Mouse (Mus musculus): ENCODE measurements around the gene Zcchc10. TPM values are rescaled to one million over a fixed set of nuclear protein-coding genes. Genes with fewer than 3 reads are reported as not detected.
"Not testable (repeated sequence)": the region's sequence is repeated elsewhere in the genome, so short reads cannot be mapped to it uniquely, and the experiment has no call there.

Gene Zcchc10
- total RNA-seq, 2 experiments from 2014 or later = 11.0 to 13.3 TPM

DNA sequence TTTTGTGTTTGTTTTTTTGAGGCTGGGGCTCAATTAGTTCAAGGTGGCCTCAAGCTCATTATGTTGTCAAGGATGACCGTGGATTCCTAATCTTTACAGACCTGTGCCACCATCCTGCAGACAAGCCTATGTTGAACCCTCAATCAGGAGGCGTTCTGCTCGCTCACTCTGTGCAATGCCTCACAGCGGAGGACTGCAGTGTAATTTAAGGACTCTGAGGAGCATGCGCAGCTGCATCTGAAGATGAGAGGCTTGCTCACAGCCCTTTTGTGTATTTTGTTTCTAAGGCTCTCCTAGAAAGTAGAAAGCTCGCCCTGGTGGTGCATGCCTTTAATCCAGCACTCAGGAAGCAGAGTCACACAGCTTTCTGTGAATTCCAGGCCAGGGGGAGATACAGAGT, 7.5 kb upstream of the Zcchc10 start:
- DNase-seq = no peak

DNA sequence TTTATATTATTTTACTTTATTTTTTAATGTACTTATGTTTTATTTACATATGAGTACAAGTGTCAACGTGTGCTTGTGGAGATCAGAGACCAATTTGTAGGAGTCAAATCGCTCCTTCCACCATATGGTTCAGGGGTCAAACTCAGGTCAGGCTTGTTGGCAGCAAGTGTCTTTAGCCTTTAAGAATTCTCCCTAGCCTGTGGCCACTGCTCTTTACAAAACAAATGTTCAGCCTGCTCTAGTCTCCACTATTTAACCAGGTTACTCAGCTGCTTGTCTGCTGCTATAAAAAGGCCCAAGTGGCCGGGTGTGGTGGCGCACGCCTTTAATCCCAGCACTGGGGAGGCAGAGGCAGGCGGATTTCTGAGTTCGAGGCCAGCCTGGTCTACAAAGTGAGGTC, 6.4 kb upstream of the Zcchc10 start:
- DNase-seq = no peak

DNA sequence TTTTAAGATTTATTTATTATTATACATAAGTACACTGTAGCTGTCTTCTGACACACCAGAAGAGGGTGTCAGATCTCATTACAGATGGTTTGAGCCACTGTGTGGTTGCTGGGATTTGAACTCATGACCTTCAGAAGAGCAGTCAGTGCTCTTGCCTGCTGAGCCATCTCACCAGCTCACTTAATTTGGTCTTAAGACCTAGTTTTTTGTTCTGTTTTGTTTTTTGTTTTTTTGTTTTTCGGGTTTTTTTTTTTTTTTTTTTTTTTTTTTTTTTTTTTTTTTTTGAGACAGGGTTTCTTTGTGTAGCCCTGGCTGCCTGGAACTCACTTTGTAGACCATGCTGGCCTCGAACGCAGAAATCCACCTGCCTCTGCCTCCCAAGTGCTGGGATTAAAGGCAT, 5.9 kb upstream of the Zcchc10 start:
- DNase-seq = not testable (repeated sequence)

DNA sequence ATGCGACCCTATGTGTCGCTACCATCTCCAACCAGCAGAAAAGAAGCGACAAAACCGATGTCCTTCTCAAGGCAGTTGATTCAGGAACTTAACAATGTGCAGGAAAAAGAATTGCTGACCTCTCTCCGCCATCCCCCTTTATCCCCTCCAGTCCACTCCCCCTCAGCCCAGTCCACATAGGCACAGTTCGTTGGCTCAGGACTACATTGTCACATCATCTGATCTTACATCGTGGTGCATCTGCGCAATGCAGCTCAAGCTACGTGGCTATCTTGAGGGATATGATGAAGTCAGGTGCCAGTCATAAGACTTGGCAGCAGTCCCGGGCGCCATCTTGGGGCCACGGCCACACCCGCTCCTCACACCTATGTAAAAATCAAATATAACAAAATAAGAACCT, 4.6 kb upstream of the Zcchc10 start:
- DNase-seq = not testable (repeated sequence)

DNA sequence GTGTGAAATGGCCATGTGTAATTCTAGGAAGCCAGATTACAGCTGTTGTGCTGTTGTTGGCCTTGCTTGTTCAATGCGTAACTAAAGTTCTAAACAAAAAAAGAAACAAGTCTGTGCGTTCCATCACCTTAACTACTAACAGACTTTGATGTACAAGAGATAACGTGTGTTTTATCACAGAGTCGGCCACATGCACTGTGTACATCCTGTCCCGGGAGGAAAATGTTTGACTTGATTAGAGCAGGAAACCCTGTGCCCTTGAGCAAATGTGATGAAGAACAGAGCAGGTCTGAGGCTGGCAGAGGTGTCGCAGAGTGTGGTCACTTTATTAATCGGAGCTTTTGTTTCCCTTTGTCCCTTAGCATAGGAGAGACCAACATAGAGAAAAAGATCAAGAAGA, 5.8 kb downstream of the Zcchc10 start:
- no peak for DNase-seq

DNA sequence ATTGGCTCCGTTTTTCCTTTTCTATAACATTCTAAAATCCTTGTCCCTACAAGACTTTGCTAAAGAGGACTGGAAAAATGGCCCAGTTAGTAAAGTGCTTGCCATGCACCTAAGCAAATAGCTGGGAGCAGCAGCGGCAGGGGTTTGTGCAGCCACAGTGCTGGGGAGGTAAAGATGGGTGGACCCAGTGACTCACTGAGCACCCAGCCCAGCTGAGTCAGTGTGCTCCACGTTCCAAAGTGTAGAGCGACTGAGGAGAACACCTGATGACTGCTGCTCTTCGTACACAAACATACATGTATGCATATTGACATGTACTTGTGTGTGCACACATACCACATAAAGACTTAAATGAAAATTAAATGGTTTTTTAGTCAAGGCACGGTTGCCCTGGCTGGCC, 6.6 kb downstream of the Zcchc10 start:
- peak in 1 of 2 experiments; percentile 11 for DNase-seq

DNA sequence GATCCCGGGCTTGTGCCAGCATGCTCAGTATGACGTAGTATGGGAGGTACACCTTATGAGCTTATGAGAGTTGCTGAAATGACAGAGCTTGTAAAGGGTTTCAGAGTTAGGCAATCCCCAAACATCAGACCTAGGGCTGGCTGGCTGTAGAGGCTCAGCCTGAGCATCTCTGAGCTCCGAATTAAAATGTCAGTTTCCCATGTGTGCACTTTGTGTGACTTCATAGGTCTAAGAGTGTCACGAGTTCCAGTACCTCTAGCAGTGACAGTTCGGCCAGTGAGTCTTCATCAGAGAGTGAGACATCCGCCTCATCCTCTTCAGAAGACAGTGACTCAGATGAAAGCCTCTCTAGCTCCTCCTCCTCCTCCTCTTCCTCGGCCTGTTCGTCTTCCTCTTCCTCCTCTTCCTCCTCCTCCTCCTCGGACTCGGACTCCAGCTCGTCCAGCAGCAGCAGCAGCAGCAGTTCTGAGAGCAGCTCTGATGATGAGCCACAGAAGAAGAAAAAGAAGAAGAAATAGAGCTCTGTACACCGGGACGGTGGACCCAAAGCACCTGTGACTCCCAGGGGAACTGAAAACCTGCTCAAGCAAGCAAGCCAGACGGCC, 7.7 kb downstream of the Zcchc10 start:
- DNase-seq = no peak

DNA sequence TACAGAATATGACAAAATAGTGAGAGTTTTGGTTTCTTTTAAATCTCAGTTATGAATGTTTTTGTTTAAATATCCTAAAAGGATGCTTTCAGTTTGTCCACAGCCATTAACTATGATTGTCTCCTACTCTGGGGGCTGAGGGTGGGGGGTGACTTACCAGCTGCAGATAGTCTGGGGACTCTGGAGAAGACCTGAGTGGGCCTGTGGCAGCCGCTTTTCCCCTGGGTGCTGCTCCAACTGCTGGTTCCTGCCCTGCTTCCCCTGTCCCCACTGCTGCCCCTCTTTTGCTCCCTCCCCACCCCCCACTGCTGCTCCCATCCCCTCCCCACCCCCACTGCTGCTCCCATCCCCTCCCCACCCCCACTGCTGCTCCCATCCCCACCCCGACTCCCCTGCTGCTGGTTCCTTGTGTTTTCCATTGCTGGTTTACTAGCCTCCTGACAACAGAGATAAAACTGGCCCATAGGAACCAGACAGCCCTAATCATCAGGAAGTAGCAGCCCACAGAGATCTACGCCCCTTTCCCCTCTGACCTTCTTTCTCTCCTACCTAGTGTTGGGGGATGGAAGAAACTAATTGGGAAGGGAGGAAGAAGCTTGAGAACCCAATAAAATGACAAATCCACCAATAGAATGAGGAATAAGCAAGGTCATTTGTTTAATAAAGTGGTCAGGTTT, 11.2 kb downstream of the Zcchc10 start:
- DNase-seq = no peak

DNA sequence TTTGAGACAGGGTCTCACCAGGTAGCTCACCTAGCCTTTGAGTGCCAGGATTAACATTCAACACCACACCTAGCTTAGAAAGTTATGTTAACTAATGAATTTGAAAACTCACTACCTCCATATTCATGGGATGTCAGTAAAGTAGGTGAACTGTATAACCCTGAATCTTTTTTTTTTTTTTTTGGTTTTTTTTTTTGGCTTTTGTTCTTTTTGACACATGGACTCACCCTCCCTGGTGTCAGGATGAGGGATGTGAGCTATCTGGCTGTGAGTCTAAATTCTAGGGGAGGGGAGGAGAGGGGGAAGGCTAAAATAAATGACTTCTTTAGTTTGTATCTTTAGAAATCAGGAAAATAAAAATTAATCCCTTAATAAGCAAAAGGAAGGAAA, 11.7 kb downstream of the Zcchc10 start:
- DNase-seq = no peak

DNA sequence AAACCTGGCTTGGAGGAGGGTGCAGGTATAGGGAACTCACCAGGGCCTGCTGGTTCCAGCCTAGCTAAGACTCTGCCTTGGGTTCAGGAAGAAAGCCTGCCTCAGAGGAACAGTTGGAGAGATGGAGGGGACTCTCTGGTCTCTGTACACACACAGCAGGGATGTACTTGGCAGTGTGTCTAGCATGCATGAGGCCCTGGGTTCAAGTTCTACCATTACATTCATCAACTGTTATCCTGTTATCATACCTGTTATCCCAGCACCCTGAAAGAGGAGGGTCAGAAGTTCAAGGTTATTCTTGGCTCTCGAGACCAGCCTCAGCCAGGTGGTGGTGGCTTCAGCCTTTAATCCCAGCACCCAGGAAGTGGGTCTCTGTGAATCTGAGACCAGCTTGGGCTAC, 12.4 kb downstream of the Zcchc10 start:
- DNase-seq = no peak

DNA sequence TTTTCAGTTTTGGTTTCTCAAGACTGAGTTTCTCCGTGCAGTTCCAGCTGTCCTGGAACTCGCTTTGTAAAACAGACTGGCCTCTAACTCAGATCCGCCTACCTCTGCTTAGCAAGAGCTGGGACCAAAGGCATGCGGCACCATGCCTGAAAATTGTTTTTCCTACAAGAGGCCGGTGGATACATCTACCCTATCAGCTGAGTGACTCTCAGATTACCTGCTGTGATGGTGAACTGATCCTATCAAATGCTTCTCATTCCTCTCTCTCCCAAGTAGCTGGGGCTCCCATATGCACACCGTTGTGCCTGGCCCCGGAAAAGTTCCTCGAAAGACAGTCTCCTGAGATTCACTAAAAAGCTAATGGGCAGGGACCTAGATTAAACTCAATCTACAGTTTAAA, 13.2 kb downstream of the Zcchc10 start:
- DNase-seq = no peak

DNA sequence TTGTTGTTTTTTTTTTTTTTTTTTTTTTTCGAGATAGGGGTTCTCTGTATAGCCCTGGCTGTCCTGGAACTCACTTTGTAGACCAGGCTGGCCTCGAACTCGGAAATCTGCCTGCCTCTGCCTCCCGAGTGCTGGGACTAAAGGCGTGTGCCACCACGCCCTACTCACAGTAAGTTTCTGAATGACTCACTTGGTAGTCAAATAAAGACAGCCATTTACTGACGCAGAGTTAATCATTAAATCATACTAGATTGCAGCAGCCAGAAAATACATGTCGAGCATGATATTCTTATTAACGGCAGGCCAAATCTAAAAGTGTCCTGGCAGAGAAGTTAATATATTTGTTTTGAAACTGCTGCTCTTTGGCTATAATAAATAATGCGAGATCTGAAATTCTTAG, 16.5 kb downstream of the Zcchc10 start:
- not testable (repeated sequence) for DNase-seq

DNA sequence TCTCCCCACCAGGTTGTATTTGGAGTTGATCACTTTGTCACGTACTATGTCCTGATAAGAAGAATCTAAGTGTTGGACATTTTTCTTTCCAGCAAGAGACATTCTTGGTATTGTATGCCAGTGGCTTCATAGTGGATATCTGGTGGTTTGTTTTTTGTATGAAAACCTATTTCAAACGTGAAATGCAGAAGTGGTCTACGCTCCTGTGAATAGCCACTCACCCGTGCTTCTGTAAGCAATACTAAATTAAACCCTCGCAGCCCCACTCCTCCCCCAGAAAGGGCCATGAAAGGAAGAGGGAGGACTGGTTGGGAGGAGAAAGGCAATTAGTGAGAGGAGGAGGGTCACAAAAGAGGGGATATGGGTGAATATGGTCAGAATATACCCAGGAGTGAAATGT, 18.2 kb downstream of the Zcchc10 start:
- no peak for DNase-seq

DNA sequence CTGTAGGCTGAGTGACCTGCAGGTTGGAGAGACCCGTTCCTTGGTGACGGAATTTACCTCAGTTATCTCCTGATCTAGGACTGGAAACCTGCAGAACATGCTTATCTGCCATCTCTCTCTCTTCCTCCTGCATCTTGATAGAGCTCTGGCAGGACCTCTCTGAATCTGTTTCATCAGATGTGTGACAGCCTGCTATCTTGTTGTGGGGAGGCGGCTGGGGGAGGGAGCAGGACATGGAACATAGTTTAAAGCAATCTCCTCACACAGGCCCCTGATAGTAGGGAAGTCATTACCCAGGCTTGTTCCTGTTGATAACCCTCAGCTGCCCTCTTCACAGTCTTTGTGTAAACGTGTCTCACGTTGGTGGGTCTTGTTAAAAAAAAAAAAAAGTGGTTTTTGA, 20.8 kb downstream of the Zcchc10 start:
- no peak for DNase-seq

DNA sequence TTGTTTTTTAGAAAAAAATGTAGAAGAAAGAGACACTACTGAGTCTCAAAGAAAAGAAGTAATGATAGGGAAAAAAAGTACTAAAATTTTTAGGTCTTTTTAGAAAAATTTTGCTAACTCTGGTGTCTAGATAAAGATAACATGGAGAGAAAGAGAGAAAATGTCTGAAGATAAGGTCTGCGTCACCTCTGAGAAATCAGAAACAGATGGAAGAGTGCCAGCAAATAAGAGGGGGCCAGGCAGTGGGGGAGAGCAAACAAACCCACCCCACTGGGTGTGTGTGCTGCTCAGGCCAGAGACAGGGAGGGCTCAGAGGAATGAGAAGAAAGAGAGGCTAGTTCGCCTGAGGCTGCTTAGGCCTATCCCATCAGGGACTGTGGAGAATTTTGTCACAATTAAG, 21.3 kb downstream of the Zcchc10 start:
- DNase-seq = no peak

DNA sequence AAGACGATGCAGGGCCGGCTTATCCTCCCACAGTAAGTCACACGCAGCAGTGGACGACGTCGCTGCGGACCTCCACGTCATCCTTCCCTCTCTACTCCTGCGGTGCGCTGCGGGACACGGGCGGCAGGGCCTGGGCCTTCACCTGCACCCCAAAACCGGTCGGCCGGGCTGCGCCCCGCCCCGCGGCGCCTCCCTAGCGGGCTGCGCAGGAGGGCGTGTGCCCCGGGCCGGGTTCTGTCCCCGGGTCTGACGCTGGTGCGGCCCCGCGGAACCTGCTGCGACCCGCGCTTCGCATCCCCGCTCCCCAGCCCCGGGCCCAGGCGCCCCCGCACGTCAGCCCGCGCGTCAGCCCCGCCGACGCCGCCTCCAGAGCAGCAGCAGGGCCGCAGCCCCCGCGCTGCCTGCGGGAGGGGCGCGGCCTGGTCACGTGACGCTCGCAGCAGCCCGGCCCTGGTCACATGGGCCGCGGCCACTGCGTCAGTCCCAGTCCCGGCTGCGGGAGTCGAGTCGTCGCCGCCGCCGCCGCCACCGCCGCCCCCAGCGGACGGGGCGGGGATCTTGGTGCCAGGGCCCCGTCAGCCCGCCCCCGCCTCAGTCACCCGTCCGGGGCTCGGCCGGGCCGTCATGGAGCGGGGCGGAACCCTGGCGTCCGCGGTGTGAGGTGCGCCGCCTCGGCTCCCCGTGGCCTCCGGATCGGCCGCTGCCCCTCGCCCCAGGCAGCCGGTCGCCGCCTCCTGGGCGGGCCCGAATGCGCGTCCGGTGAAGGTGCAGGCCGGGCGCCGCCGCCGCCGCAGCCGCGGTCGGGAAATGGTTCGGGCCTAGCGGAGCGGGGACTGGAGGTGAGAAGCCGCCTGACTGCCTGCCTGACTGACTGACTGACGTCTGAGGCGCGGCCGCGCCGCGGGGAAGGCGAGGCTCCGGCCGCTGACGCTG, 26.1 kb downstream of the Zcchc10 start, which contains the start of gene Aff4:
Gene Aff4 (plus strand): TSS at position 543 of the 933 bp plus-strand sequence.
- DNase-seq = peak; percentile 92 to 95

DNA sequence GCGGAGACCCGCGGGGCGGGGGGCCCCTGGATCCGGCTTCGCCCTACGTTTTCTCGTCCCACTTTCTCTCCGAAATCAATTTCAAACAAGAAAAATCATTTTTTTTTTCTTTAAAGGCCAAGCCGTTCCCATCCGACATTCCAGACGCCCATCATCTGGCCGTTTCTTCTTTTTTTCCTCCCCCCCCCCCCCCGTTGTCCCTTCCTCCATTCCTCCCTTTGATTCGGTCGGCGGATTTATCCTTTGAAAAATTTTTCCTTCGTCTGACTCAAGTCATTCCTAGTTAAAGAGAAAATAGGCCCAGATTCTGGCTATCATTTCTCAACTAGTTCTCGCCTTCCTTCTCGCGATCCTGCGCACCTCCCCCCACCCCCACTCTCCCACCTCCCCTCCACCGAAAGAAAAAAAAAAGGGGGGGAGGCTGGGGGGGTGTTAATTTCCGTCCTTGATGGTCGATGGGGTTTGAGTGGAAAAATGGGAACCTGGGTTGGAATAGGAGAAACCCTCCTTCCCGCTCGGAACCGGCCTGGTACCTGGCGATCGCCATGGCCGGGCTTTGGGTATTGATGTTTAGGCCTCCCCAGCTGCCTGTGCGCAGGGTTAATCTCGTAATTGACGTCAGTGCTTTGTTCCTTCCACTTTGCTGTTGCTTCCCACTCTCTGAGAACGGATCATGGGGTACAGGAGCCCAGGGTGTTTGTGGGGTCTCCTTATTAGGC, 26.9 kb downstream of the Zcchc10 start:
- DNase-seq = peak; percentile 54 to 63

DNA sequence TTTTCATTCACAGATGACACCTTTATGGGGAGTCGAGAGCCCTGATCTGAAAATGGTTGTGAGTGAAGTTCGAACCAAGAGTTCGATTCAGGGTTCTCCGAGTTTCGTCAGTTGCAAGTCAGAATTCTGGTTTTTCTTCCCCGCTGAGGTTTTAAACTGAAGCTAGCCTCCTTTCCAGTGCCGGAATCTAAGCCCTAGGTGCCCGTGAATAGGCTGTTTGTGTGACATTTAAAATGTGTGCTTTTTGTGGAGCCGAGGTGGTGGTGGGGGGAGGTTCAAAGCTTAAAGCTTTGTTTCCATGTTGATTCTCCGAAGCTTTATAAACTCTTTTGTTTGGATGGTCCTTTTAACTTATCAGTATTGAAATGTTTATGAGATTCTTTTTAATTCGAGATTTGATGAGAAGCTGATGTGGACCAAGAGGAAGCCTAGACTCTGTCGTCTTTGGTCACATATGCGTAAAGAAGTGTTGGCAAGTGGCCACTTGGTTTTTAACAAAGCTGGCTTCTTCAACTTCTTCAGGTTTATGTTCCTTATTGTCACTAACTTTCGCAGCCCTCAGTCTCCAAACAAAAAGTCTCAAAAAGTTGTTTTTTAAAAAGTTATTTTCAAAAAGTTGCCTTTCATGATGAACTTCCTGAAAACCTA, 27.6 kb downstream of the Zcchc10 start:
- peak in 1 of 2 experiments; percentile 11 for DNase-seq

DNA sequence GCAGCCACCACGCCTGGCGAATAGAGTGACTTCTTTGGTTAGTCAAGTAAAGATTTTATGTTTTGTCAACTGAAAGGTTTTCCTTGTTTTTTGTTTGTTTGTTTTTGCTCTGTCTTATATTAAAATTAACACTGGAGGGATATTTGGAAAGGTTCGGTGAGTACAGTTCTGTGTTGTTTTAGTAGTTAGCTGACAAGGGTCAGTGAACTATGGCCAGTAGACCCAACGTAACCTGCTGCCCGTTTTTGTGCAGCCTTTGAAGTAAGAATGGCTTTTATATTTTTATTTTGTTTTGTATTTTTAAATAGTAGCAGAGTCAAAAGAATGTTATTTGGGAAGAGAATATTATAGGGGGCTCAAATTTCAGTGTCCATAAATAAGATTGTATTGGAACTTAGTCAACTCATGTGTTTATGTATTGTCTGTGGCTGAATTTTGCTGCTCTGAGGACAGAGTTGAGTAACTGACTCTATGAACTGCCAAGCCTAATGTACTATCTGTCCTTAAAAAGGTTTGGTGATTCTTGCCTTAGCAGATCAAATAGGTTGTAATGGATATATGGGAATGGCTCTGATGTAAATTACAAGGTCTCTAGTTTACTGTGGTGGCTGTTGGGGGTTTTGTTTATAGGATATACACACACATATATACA, 34.2 kb downstream of the Zcchc10 start:
- no peak for DNase-seq

DNA sequence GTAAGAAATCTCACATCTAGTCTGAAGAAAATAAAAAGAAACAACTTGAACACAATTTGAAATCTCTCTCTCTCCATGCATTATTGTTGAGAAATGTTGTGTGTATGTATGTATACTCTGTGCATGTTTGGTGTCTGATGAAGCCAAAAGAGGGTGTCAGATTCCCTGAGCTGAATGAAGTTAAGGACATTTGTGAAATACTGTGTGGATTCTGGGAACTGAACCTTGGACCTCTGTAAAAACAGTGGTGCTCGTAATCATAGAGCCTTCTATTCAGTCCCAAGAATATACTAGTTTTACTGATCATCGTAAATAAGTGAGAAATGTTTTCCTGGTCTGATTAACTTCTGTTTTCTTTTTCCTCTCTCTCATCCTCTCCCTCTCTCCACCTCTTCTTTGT, 42.6 kb downstream of the Zcchc10 start:
- no peak for DNase-seq

DNA sequence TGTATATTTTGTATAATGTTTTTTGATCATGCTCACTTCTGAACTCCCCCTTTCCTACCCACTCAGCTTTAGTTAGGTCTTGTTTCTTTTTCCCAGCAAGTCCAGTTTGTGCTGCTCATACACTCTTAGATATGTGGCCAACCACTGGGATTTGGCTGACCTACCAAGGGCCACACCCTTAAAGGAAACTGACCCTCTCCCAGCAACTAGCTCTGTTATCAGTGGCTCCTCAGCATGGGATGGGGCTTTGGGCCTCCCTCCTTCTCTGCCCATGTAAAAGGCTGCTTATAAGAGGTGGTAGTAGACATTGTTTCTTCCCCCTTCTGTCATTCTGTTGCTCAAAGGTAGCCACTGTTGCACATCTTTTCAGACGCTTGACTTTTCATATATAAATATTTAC, 54.4 kb downstream of the Zcchc10 start:
- peak in 1 of 2 experiments; percentile 8 for DNase-seq
